Mouse (Mus musculus) MEL (cell line): ENCODE results near the gene Pyroxd2. TPM values are rescaled to one million over a fixed set of nuclear protein-coding genes. Genes with fewer than 3 reads are reported as not detected.

Experiments used
- DNase-seq: peaks from one replicate; pipeline ENCODE4 v3.0.0; 2011; ENCODE audit warnings: low read depth, low spot score
- H3K27ac ChIP-seq: 2 replicates; pipeline ENCODE4 v1.5.1; 2012; ENCODE audit warnings: low read depth, mild to moderate bottlenecking, control low read depth, low read length, moderate library complexity; ENCODE audit not compliant: control insufficient read depth
- H3K27me3 ChIP-seq, 2 experiments: fragments of 150-350 bp in 1 of 2; sonication (generic) in 1 of 2; 2 replicates each; pipeline ENCODE4 v1.6.1; 2012; ENCODE audit warnings: low read length in 2 of 2, mild to moderate bottlenecking in 2 of 2, improper control_type of control experiment in 1 of 2, moderate library complexity in 1 of 2; ENCODE audit not compliant: insufficient read depth in 2 of 2, control insufficient read depth in 1 of 2
- H3K36me3 ChIP-seq, 2 experiments: 2 replicates each; pipeline ENCODE4 v1.6.1; 2012 to 2014; ENCODE audit warnings: low read length in 2 of 2, improper control_type of control experiment in 1 of 2, inconsistent platforms in 1 of 2, mild to moderate bottlenecking in 1 of 2; ENCODE audit not compliant: insufficient read depth in 2 of 2, control insufficient read depth in 1 of 2
- H3K4me1 ChIP-seq, 2 experiments: fragments of 150-350 bp in 1 of 2; sonication (generic) in 1 of 2; 2 replicates each; pipeline ENCODE4 v1.6.1; 2012; ENCODE audit warnings: low read length in 2 of 2, improper control_type of control experiment in 1 of 2, mild to moderate bottlenecking in 1 of 2; ENCODE audit not compliant: insufficient read depth in 2 of 2, control insufficient read depth in 1 of 2
- H3K4me3 ChIP-seq, 2 experiments: fragments of 150-350 bp in 1 of 2; sonication (generic) in 1 of 2; 2 replicates each; pipeline ENCODE4 v1.5.1; 2012; ENCODE audit warnings: low read depth in 2 of 2, low read length in 2 of 2, mild to moderate bottlenecking in 2 of 2, moderate library complexity in 2 of 2, control low read depth in 1 of 2, improper control_type of control experiment in 1 of 2; ENCODE audit not compliant: control insufficient read depth in 1 of 2, insufficient read depth in 1 of 2
- H3K79me2 ChIP-seq: 2 replicates; pipeline ENCODE4 v1.6.1; 2012; ENCODE audit warnings: mild to moderate bottlenecking, low read length, moderate library complexity; ENCODE audit not compliant: control insufficient read depth, poor library complexity, insufficient read depth
- H3K9ac ChIP-seq: 2 replicates; pipeline ENCODE4 v1.6.1; 2012; ENCODE audit warnings: low read depth, mild to moderate bottlenecking, control low read depth, low read length, moderate library complexity; ENCODE audit not compliant: control insufficient read depth, poor library complexity, severe bottlenecking
- H3K9me3 ChIP-seq: fragments of 150-350 bp; sonication (generic); replicated peaks from 2 replicates; pipeline ENCODE4 v1.6.1; 2012; ENCODE audit warnings: mild to moderate bottlenecking, low read length, improper control_type of control experiment, moderate library complexity; ENCODE audit not compliant: insufficient read depth
- BHLHE40 ChIP-seq: IDR thresholded peaks from 2 replicates; pipeline ENCODE4 v1.6.1; 2012; ENCODE audit warnings: low read depth, mild to moderate bottlenecking, inconsistent platforms, low read length, improper control_type of control experiment, borderline replicate concordance
- CHD2 ChIP-seq: IDR thresholded peaks from 2 replicates; pipeline ENCODE4 v1.6.1; 2011; ENCODE audit warnings: low read length, improper control_type of control experiment
- CTCF ChIP-seq, 3 experiments: IDR thresholded peaks in 2 of 3; conservative IDR thresholded peaks in 1 of 3; 2 replicates each; pipeline ENCODE4 v1.5.1; 2011 to 2012; ENCODE audit warnings: low read length in 3 of 3, low read depth in 2 of 3, mild to moderate bottlenecking in 2 of 3, improper control_type of control experiment in 1 of 3, inconsistent platforms in 1 of 3, mixed read lengths in 1 of 3, moderate library complexity in 1 of 3; ENCODE audit not compliant: control insufficient read depth in 1 of 3, insufficient read depth in 1 of 3, poor library complexity in 1 of 3, severe bottlenecking in 1 of 3
- E2F4 ChIP-seq: IDR thresholded peaks from 2 replicates; pipeline ENCODE4 v1.6.1; 2011; ENCODE audit warnings: low read depth, low read length, improper control_type of control experiment, borderline replicate concordance
- ELF1 ChIP-seq: IDR thresholded peaks from 2 replicates; pipeline ENCODE4 v1.6.1; 2014; ENCODE audit warnings: low read depth, mild to moderate bottlenecking, inconsistent platforms, low read length, improper control_type of control experiment, moderate library complexity
- EP300 ChIP-seq, 2 experiments: IDR thresholded peaks; 2 replicates each; pipeline ENCODE4 v1.6.1; 2011; ENCODE audit warnings: improper control_type of control experiment in 2 of 2, low read length in 2 of 2, low read depth in 1 of 2, mild to moderate bottlenecking in 1 of 2
- GABPA ChIP-seq: IDR thresholded peaks from 2 replicates; pipeline ENCODE4 v1.6.1; 2012; ENCODE audit warnings: low read depth, mild to moderate bottlenecking, inconsistent platforms, low read length, improper control_type of control experiment, moderate library complexity
- GATA1 ChIP-seq: IDR thresholded peaks from 2 replicates; pipeline ENCODE4 v1.6.1; 2011; ENCODE audit warnings: low read depth, low read length, improper control_type of control experiment
- JUND ChIP-seq: IDR thresholded peaks from 2 replicates; pipeline ENCODE4 v1.6.1; 2011; ENCODE audit warnings: low read depth, mild to moderate bottlenecking, improper control_type of control experiment, low read length
- KAT2A ChIP-seq: conservative IDR thresholded peaks from 2 replicates; pipeline ENCODE4 v1.6.1; 2012; ENCODE audit warnings: low read depth, low read length, improper control_type of control experiment, inconsistent platforms
- MAFK ChIP-seq: IDR thresholded peaks from 2 replicates; pipeline ENCODE4 v1.6.1; 2011; ENCODE audit warnings: low read depth, mild to moderate bottlenecking, low read length, improper control_type of control experiment, borderline replicate concordance
- MAX ChIP-seq: IDR thresholded peaks from 2 replicates; pipeline ENCODE4 v1.6.1; 2011; ENCODE audit warnings: low read length, improper control_type of control experiment
- MAZ ChIP-seq: IDR thresholded peaks from 2 replicates; pipeline ENCODE4 v1.6.1; 2012; ENCODE audit warnings: low read depth, mild to moderate bottlenecking, inconsistent platforms, low read length, improper control_type of control experiment
- MXI1 ChIP-seq: IDR thresholded peaks from 2 replicates; pipeline ENCODE4 v1.6.1; 2011; ENCODE audit warnings: mild to moderate bottlenecking, low read depth, low read length, improper control_type of control experiment
- MYB ChIP-seq: IDR thresholded peaks from 2 replicates; pipeline ENCODE4 v1.6.1; 2011; ENCODE audit warnings: mild to moderate bottlenecking, low read depth, low read length, improper control_type of control experiment
- MYC ChIP-seq: IDR thresholded peaks from 2 replicates; pipeline ENCODE4 v1.6.1; 2011; ENCODE audit warnings: low read depth, mild to moderate bottlenecking, low read length, improper control_type of control experiment, moderate library complexity
- NELFE ChIP-seq: IDR thresholded peaks from 2 replicates; pipeline ENCODE4 v1.6.1; 2011; ENCODE audit warnings: low read depth, low read length, improper control_type of control experiment
- NRF1 ChIP-seq: IDR thresholded peaks from 2 replicates; pipeline ENCODE4 v1.6.1; 2014; ENCODE audit warnings: low read depth, mild to moderate bottlenecking, inconsistent platforms, low read length, improper control_type of control experiment, moderate library complexity; ENCODE audit not compliant: poor library complexity, insufficient read depth, severe bottlenecking
- POLR2AphosphoS5 ChIP-seq: IDR thresholded peaks from 2 replicates; pipeline ENCODE4 v1.6.1; 2012; ENCODE audit warnings: low read depth, borderline replicate concordance, mild to moderate bottlenecking, inconsistent platforms, low read length, moderate library complexity, mixed read lengths
- RAD21 ChIP-seq: IDR thresholded peaks from 2 replicates; pipeline ENCODE4 v1.6.1; 2011; ENCODE audit warnings: mild to moderate bottlenecking, low read depth, low read length, improper control_type of control experiment
- RCOR1 ChIP-seq: IDR thresholded peaks from 2 replicates; pipeline ENCODE4 v1.6.1; 2012; ENCODE audit warnings: low read depth, mild to moderate bottlenecking, inconsistent platforms, low read length, improper control_type of control experiment
- SMC3 ChIP-seq: IDR thresholded peaks from 2 replicates; pipeline ENCODE4 v1.6.1; 2011; ENCODE audit warnings: low read depth, low read length, improper control_type of control experiment
- TAL1 ChIP-seq: IDR thresholded peaks from 2 replicates; pipeline ENCODE4 v1.6.1; 2012; ENCODE audit warnings: mild to moderate bottlenecking, inconsistent platforms, low read length, moderate library complexity, mixed read lengths
- TCF12 ChIP-seq: IDR thresholded peaks from 2 replicates; pipeline ENCODE4 v1.6.1; 2014; ENCODE audit warnings: low read depth, mild to moderate bottlenecking, inconsistent platforms, low read length, improper control_type of control experiment, moderate library complexity
- UBTF ChIP-seq: IDR thresholded peaks from 2 replicates; pipeline ENCODE4 v1.6.1; 2012; ENCODE audit warnings: low read depth, mild to moderate bottlenecking, inconsistent platforms, low read length, improper control_type of control experiment, moderate library complexity, borderline replicate concordance; ENCODE audit not compliant: insufficient read depth
- USF2 ChIP-seq, 2 experiments: IDR thresholded peaks; 2 replicates each; pipeline ENCODE4 v1.6.1; 2011 to 2012; ENCODE audit warnings: improper control_type of control experiment in 2 of 2, low read length in 2 of 2, borderline replicate concordance in 1 of 2, inconsistent platforms in 1 of 2, low read depth in 1 of 2, mild to moderate bottlenecking in 1 of 2; ENCODE audit not compliant: insufficient read depth in 1 of 2
- ZC3H11A ChIP-seq: IDR thresholded peaks from 2 replicates; pipeline ENCODE4 v1.6.1; 2012; ENCODE audit warnings: low read depth, mild to moderate bottlenecking, inconsistent platforms, low read length, improper control_type of control experiment
- ZKSCAN1 ChIP-seq: IDR thresholded peaks from 2 replicates; pipeline ENCODE4 v1.6.1; 2012; ENCODE audit warnings: low read depth, mild to moderate bottlenecking, inconsistent platforms, low read length, improper control_type of control experiment, moderate library complexity
- ZMIZ1 ChIP-seq: IDR thresholded peaks from 2 replicates; pipeline ENCODE4 v1.6.1; 2012; ENCODE audit warnings: low read depth, mild to moderate bottlenecking, inconsistent platforms, low read length, improper control_type of control experiment, moderate library complexity
- polyA plus RNA-seq, 2 experiments: library from polyadenylated mRNA; stranded (reverse) in 1 of 2; unstranded in 1 of 2; fragments of >175 nt in 1 of 2; fragments of >200 nt in 1 of 2; gene quantifications; 2 replicates each; pipeline versions ENCODE4 v1.2.1 to v1.2.4; 2012; ENCODE audit warnings: low replicate concordance in 2 of 2, low read depth in 1 of 2; ENCODE audit not compliant: insufficient read length in 2 of 2, insufficient read depth in 1 of 2, missing spikeins in 1 of 2
- total RNA-seq: library from RNA; depleted of rRNA; stranded (reverse); fragments of 300-350 nt; gene quantifications from 2 replicates; pipeline ENCODE4 v1.2.3, GENCODE M21; 2012

The Pyroxd2 gene
- total and polyA plus RNA-seq, 3 experiments = 4.1 to 17.0 TPM; not detected in 1

DNA sequence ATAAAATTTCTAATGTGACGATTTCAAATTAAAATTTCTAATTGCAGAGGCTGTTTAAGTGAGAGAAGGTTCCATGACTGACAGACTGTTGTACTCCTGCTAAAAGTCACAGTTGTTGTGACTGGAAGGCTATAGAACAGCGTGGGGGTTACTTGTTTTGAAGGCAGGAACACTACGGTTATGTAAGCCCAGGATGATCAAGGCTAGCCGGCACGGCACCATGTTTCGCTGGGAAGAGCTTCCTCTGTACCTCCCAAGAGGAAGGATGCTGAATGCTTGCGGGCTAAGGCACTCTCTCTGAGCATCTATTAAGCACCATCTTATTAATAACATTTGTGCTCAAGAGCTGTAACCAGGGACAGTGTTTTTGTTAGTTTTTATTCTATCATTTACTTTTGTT is 36.1 kb downstream of the Pyroxd2 start:
- TF ChIP-seq UBTF = no peak
- TF ChIP-seq TAL1 = no peak
- no peak for TF ChIP-seq POLR2AphosphoS5
- TF ChIP-seq RAD21 = no peak
- no peak for TF ChIP-seq EP300 (IDR thresholded peaks at IDR 0.05; ENCODE audit: low read depth in 1 of 2, low read length in 2 of 2)
- TF ChIP-seq MAZ = no peak
- no peak for TF ChIP-seq GABPA
- no peak for TF ChIP-seq ZKSCAN1
- TF ChIP-seq CTCF (IDR thresholded peaks at IDR 0.05 in 2 of 3, conservative IDR thresholded peaks at IDR 0.05 in 1 of 3; ENCODE audit: control insufficient read depth in 1 of 3, insufficient read depth in 1 of 3, low read depth in 2 of 3, low read length in 3 of 3, poor library complexity in 1 of 3, severe bottlenecking in 1 of 3) = no peak
- TF ChIP-seq KAT2A = no peak
- no peak for TF ChIP-seq MYB
- no peak for TF ChIP-seq JUND
- TF ChIP-seq GATA1 = no peak
- no peak for TF ChIP-seq BHLHE40
- no peak for TF ChIP-seq CHD2
- no peak for TF ChIP-seq ZMIZ1
- TF ChIP-seq USF2 (IDR thresholded peaks at IDR 0.05; ENCODE audit: borderline replicate concordance in 1 of 2, insufficient read depth in 1 of 2, low read depth in 1 of 2, low read length in 2 of 2) = no peak
- TF ChIP-seq SMC3 = no peak
- no peak for TF ChIP-seq ELF1
- TF ChIP-seq TCF12 = no peak

DNA sequence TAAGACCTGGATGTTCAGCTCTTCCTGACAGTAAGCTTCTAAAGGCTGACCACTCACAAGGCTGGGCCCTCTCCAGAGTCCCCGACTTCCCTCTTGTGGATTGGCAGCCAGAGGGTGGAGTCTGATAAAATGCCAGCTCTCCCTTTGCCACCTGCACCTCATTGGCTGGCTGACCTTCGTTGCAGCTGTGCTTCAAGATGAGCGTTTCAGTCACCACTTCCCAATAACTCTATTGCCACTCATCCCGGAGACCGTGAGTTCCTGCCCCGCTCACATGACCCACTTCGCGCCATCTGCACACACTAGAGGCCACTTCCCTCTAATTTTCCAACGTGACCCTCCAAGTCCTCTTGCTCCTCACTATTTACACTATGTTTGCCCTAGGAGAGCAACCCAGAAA is 38.8 kb downstream of the Pyroxd2 start:
- no peak overlapping the region for H3K4me3 ChIP-seq
- no peak overlapping the region for H3K27ac ChIP-seq
- no peak for DNase-seq
- peaks cover 9 to 12% of the 10 kb centered on the region in 2 experiments for H3K27me3 ChIP-seq
- H3K4me1 ChIP-seq = no peaks in the 10 kb centered on the region
- H3K36me3 ChIP-seq = no peaks in the 10 kb centered on the region
- no peak for TF ChIP-seq MXI1
- TF ChIP-seq ZKSCAN1 = no peak
- TF ChIP-seq MYC = no peak
- TF ChIP-seq GABPA = no peak
- TF ChIP-seq MAX = no peak
- TF ChIP-seq RCOR1 = no peak
- TF ChIP-seq MAFK = no peak
- TF ChIP-seq EP300 (IDR thresholded peaks at IDR 0.05; ENCODE audit: low read depth in 1 of 2, low read length in 2 of 2) = no peak
- TF ChIP-seq ZC3H11A = no peak
- no peak for TF ChIP-seq E2F4
- no peak for TF ChIP-seq ZMIZ1
- no peak for TF ChIP-seq SMC3
- no peak for TF ChIP-seq TAL1
- TF ChIP-seq NRF1 = no peak
- no peak for TF ChIP-seq NELFE
- no peak for TF ChIP-seq BHLHE40
- no peaks in the 10 kb centered on the region for H3K79me2 ChIP-seq
- no peaks in the 10 kb centered on the region for H3K9me3 ChIP-seq
- H3K9ac ChIP-seq = no peak overlapping the region

More for the DNA sequence above, 36.1 kb downstream of the Pyroxd2 start:
- H3K4me1 ChIP-seq = no peaks in the 10 kb centered on the region
- H3K36me3 ChIP-seq = no peaks in the 10 kb centered on the region
- peaks cover 18 to 23% of the 10 kb centered on the region in 2 experiments for H3K27me3 ChIP-seq
- no peak for DNase-seq
- no peak overlapping the region for H3K9ac ChIP-seq
- no peak overlapping the region for H3K4me3 ChIP-seq
- H3K27ac ChIP-seq = no peak overlapping the region
- no peaks in the 10 kb centered on the region for H3K9me3 ChIP-seq
- H3K79me2 ChIP-seq = no peaks in the 10 kb centered on the region
